Mouse (Mus musculus) stomach, embryonic 15.5 days (tissue): ENCODE data around the gene Rmnd5a. TPM values are rescaled to one million over a fixed set of nuclear protein-coding genes. Genes with fewer than 3 reads are reported as not detected.

Experiments used
- ATAC-seq: fragments of 200-750 bp; cut with Nextera tagmentation; 2 replicates; pipeline ENCODE4 v1.8.0; 2017; ENCODE audit warnings: low read depth, moderate number of reproducible peaks, moderate TSS enrichment; ENCODE audit not compliant: insufficient read depth, low FRiP score
- H3K27ac ChIP-seq: fragments of 300-500 bp; sonication (generic); 2 replicates; pipeline ENCODE4 v1.5.1; 2015; ENCODE audit warnings: mild to moderate bottlenecking, inconsistent platforms
- H3K27me3 ChIP-seq: fragments of 300-500 bp; sonication (generic); replicated peaks from 2 replicates; pipeline ENCODE4 v1.6.1; 2015; ENCODE audit warnings: inconsistent platforms
- H3K36me3 ChIP-seq: fragments of 300-500 bp; sonication (generic); 2 replicates; pipeline ENCODE4 v1.6.1; 2015; ENCODE audit warnings: inconsistent platforms
- H3K4me1 ChIP-seq: fragments of 300-500 bp; sonication (generic); 2 replicates; pipeline ENCODE4 v1.6.1; 2015; ENCODE audit warnings: inconsistent platforms
- H3K4me2 ChIP-seq: fragments of 300-500 bp; sonication (generic); 2 replicates; pipeline ENCODE4 v1.6.1; 2015; ENCODE audit warnings: mild to moderate bottlenecking, inconsistent platforms
- H3K4me3 ChIP-seq: fragments of 300-500 bp; sonication (generic); replicated peaks from 2 replicates; pipeline ENCODE4 v1.5.1; 2015; ENCODE audit warnings: inconsistent platforms
- H3K9ac ChIP-seq: fragments of 300-500 bp; sonication (generic); 2 replicates; pipeline ENCODE4 v1.6.1; 2015; ENCODE audit warnings: inconsistent platforms
- H3K9me3 ChIP-seq: fragments of 300-500 bp; sonication (generic); 2 replicates; pipeline ENCODE4 v1.6.1; 2016; ENCODE audit warnings: inconsistent platforms
- WGBS: fragments of 180-500 bp; shearing (Covaris S2); methylation state at CpG from one replicate; pipeline ENCODE4 v1.1.7; 2015; 5-methylcytosine and 5-hydroxymethylcytosine counted together
- polyA plus RNA-seq: library from polyadenylated mRNA; unstranded; fragments of >200 nt; fragmentation: Nextera tagmentation; extraction: Ambion mirVana; gene quantifications from 2 replicates; pipeline ENCODE4 v1.2.1, GENCODE M21; 2015

Gene Rmnd5a
- polyA plus RNA-seq, 1 experiment from 2014 or later, result 14.3 TPM

DNA sequence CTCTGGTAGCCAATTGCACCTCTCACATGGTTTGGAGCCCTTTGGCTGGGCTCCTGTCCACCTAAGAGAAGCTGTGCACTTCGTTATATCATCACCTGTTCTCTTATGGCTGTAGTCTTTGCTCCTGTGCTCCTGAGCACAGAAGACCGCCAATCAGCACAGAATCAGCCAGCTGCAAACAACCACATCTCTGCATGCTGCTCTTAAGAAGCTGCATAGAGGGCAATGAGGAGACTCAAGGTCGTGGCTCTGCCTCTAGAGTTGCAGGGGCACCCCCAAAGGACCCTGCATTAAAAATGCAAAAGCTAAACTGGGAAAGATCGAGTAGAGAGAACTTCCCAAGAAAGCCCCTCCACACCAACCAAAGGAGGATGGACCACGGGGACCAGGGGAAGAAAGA lies 79.7 kb downstream of the Rmnd5a start:
- Histone ChIP-seq H3K9me3 (no peaks in the 10 kb centered on the region), H3K4me2 (no peak overlapping the region), H3K4me3 (no peak overlapping the region), H3K27ac (no peak overlapping the region), H3K4me1 (no peaks in the 10 kb centered on the region), H3K36me3 (no peaks in the 10 kb centered on the region), H3K27me3 (no peaks in the 10 kb centered on the region), H3K9ac (no peak overlapping the region)
- WGBS, result 60% methylated on average over 5 of the region's 5 CpGs
- ATAC-seq, result no peak

DNA sequence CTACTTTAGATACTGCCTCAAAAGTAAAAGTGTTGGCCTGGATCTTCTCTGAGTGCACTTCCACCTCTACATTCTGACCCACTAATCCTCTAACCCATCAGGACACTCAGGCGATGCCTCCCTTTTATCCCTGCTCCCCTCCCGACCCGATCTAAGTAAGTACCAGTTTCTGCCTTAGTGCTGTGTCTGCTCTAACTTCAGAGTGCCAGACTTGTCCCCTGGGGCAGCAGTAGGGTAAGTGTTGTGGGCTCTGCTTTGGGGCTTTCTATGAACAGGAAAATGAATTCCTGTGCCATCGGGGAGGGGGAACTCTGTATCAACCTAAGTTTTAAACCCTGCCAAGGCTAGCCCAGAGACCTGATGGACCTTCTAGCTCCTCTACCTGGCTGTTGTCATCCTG lies 80.2 kb downstream of the Rmnd5a start:
- H3K27me3 ChIP-seq, result no peaks in the 10 kb centered on the region
- no peak overlapping the region for H3K9ac ChIP-seq
- H3K4me3 ChIP-seq, result no peak overlapping the region
- H3K9me3 ChIP-seq, result no peaks in the 10 kb centered on the region
- no peaks in the 10 kb centered on the region for H3K36me3 ChIP-seq
- no peaks in the 10 kb centered on the region for H3K4me1 ChIP-seq
- H3K27ac ChIP-seq, result no peak overlapping the region
- H3K4me2 ChIP-seq, result no peak overlapping the region
- 81% methylated on average over 4 of the region's 4 CpGs for WGBS
- ATAC-seq, result no peak

DNA sequence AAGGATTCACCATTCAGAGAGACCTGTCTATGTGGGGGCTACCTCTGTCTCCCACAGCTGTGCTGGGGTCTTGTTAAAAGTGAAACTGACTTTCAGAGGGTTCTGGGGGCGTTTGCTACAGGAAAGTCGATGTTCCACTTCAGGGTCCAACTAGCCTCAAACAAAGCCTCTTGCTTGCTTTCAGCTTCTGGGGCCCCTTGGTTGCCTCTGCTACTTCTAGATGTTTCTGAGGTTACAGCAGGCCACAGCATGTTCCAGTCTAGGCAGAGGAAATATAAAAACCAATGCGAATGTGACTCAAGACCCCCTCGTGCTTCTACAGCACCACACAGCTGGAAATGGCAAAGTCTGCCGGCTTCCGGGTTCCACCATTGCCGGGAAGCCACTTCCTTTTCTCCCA lies 82.9 kb downstream of the Rmnd5a start:
- H3K4me3 ChIP-seq, result no peak overlapping the region
- H3K9me3 ChIP-seq, result no peaks in the 10 kb centered on the region
- no peak overlapping the region for H3K9ac ChIP-seq
- no peaks in the 10 kb centered on the region for H3K4me1 ChIP-seq
- 83% methylated on average over 7 of the region's 7 CpGs for whole genome bisulfite sequencing
- no peak overlapping the region for H3K27ac ChIP-seq
- no peaks in the 10 kb centered on the region for H3K36me3 ChIP-seq
- H3K27me3 ChIP-seq, result no peaks in the 10 kb centered on the region
- ATAC-seq, result no peak
- H3K4me2 ChIP-seq, result no peak overlapping the region

DNA sequence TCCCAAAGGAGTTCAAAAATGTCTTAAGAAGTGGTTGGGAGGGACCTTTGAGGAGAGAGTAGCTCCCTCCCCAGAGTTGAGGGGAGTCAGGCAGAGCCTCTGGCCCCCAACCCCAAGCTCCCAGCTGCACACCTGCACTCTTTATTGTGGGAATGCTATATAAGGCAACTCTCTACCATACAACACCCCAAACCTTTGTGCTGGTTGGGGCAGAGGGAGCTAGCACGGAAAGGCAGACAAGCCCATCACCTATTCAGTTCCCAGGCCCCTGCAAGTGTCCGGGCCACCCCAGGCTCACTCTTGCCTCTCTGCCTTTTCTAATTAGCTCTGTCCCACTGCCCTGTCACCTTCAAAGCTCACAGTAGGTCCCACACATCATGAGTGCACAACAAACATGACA lies 86.7 kb downstream of the Rmnd5a start:
- no peak for ATAC-seq
- H3K4me3 ChIP-seq, result no peak overlapping the region
- WGBS, result 78% methylated on average over 2 of the region's 2 CpGs

DNA sequence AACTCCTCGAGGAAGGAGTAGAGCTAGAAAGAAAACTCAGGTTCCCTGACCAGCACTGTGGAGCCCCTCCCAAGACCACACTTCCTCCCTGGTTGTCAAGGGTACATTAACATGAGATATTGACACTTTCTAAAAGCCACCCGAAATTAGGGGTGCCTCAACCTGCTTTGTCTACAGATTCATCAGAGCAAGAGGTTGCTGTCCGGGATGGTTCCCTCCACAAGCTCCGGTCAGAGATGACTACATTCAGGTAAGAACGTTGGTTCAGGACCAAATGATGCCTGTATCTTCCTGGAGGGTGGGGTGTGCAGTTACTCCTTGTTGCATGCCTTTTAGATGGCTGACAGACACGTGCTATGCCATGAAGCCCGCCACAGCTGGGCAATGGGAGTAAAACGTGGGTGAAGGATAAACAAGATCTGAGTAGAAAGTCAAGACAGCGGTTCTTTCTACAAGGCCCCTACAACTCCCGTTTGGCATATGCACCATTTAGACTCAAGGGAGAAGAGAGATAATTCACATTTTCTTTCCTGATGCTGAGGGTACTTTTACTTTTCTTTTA lies 87.5 kb downstream of the Rmnd5a start:
- Histone ChIP-seq H3K4me2 (no peak overlapping the region), H3K27me3 (no peaks in the 10 kb centered on the region), H3K4me1 (no peaks in the 10 kb centered on the region), H3K36me3 (no peaks in the 10 kb centered on the region), H3K9me3 (no peaks in the 10 kb centered on the region), H3K4me3 (no peak overlapping the region), H3K27ac (no peak overlapping the region), H3K9ac (no peak overlapping the region)
- ATAC-seq, result no peak
- 76% methylated on average over 10 of the region's 10 CpGs for WGBS

More for the DNA sequence above, 86.7 kb downstream of the Rmnd5a start:
- Histone ChIP-seq H3K27me3 (no peaks in the 10 kb centered on the region), H3K27ac (no peak overlapping the region), H3K9ac (no peak overlapping the region), H3K36me3 (no peaks in the 10 kb centered on the region), H3K4me1 (no peaks in the 10 kb centered on the region), H3K4me2 (no peak overlapping the region), H3K9me3 (no peaks in the 10 kb centered on the region)

DNA sequence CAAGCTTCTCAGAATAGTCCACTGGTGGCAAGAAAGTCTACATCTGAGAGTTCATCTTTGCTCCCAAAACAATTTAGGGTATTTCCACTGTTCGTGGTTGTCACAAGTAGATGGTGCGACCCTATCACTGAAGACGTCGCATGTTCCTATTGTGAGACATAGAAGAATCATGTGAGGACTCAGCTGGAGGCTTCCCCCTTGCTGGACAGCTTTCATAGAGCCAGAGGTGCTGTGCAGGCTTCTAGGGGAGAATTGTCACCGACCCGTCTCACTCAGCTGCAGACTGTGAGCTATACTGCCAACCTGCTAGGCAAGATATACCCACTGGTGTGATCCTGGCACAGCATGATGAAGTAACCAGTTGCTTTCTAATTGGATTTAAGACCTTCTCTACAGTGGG lies 88.2 kb downstream of the Rmnd5a start:
- Histone ChIP-seq H3K9ac (no peak overlapping the region), H3K4me1 (no peaks in the 10 kb centered on the region), H3K4me3 (no peak overlapping the region), H3K4me2 (no peak overlapping the region), H3K27ac (no peak overlapping the region), H3K9me3 (no peaks in the 10 kb centered on the region), H3K27me3 (no peaks in the 10 kb centered on the region), H3K36me3 (no peaks in the 10 kb centered on the region)
- WGBS, result 93% methylated on average over 6 of the region's 6 CpGs
- no peak for ATAC-seq

DNA sequence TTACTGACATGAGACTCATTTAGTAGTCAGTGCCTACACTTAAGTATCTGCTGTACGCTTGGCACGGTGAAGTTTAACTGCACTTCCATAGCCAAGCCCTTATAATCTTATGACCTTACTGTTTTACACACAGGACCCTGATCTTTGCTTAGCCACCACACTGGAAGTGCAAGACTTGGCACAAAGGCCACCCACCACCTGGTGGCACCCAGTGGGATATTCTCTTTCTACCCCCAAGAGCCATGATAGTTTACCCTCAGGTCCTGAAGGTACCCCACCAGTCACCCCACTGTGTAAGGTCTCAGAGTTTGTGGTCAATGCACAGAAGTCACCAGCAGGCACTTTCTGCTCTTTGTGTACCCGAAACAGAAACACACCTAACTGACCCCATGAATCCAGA lies 89.2 kb downstream of the Rmnd5a start:
- Histone ChIP-seq H3K9me3 (no peaks in the 10 kb centered on the region), H3K4me2 (no peak overlapping the region), H3K4me3 (no peak overlapping the region), H3K4me1 (no peaks in the 10 kb centered on the region), H3K27me3 (no peaks in the 10 kb centered on the region), H3K36me3 (no peaks in the 10 kb centered on the region), H3K27ac (no peak overlapping the region), H3K9ac (no peak overlapping the region)
- no peak for ATAC-seq
- 92% methylated on average over 3 of the region's 3 CpGs for WGBS

DNA sequence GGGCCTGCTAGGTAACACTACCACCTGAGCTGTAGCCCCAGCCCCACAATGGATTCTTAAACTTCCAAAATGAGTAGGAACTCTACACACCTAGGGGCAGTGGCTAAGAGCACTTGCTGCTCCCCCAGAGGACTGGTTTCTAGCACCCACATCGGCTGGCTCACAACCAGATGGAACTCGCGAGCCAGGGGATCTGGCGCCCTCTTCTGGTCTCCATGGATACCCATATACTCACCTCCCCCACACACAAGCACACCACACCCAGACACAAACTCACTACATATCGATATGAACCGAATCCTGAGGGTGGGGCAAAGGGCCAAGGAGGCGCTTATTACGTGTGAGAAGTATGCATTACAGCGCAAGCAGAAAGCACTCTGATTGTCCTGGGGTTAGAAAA lies 92.4 kb downstream of the Rmnd5a start:
- Histone ChIP-seq H3K4me1 (no peaks in the 10 kb centered on the region), H3K4me3 (no peak overlapping the region), H3K4me2 (no peak overlapping the region), H3K27ac (no peak overlapping the region), H3K27me3 (no peaks in the 10 kb centered on the region), H3K9ac (no peak overlapping the region), H3K36me3 (no peaks in the 10 kb centered on the region), H3K9me3 (no peaks in the 10 kb centered on the region)
- ATAC-seq, result no peak
- WGBS, result 93% methylated on average over 9 of the region's 9 CpGs

DNA sequence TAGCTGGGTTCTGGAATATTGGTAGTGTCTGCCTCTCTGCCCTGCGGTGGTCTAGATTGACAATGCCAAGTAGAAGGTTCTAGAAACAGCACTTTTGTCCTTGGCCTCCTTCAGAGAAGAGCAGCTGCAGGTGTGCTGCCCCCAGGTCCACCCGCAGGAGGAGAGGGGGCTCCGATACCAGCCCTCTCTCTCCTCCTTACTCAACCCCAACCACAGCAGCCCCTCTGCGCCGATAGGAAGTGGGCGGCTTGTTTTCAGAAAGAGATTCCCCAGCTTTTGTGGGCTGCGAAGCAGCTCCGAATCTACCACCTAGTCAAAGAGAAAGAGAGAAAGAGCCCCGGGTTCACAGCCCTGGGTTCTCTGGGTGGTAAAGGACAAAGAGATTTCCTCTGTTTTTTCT lies 99.3 kb downstream of the Rmnd5a start:
- H3K27ac ChIP-seq, result no peak overlapping the region
- no peak overlapping the region for H3K4me3 ChIP-seq
- H3K9me3 ChIP-seq, result no peaks in the 10 kb centered on the region
- 82% methylated on average over 9 of the region's 9 CpGs for WGBS
- H3K36me3 ChIP-seq, result no peaks in the 10 kb centered on the region
- ATAC-seq, result no peak
- H3K9ac ChIP-seq, result no peak overlapping the region
- H3K27me3 ChIP-seq, result no peaks in the 10 kb centered on the region
- H3K4me1 ChIP-seq, result no peaks in the 10 kb centered on the region
- no peak overlapping the region for H3K4me2 ChIP-seq

DNA sequence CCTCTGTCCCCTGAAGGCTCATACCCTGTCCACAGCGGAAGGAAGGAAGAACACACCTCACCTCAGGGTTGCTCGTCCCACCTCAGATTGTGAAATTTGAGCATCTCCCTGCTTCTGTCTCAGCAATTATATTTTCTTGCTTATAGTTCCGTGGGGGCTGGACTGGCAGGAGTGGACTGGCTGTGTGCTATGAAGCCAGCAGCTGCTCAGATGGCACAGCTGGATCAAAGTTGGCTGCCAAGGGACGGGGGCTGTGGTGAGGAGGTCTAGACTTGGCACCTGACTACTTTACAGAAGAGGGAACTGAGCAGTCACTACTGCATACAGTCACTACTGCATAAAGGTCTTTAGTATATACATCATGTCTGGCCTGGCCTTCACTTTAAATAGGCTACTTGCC lies 101.1 kb downstream of the Rmnd5a start:
- no peak overlapping the region for H3K27ac ChIP-seq
- no peak overlapping the region for H3K4me2 ChIP-seq
- no peaks in the 10 kb centered on the region for H3K36me3 ChIP-seq
- H3K9me3 ChIP-seq, result no peaks in the 10 kb centered on the region
- no peak for ATAC-seq
- 74% methylated on average over 4 of the region's 4 CpGs for WGBS
- H3K27me3 ChIP-seq, result no peaks in the 10 kb centered on the region
- no peaks in the 10 kb centered on the region for H3K4me1 ChIP-seq
- no peak overlapping the region for H3K4me3 ChIP-seq
- no peak overlapping the region for H3K9ac ChIP-seq

DNA sequence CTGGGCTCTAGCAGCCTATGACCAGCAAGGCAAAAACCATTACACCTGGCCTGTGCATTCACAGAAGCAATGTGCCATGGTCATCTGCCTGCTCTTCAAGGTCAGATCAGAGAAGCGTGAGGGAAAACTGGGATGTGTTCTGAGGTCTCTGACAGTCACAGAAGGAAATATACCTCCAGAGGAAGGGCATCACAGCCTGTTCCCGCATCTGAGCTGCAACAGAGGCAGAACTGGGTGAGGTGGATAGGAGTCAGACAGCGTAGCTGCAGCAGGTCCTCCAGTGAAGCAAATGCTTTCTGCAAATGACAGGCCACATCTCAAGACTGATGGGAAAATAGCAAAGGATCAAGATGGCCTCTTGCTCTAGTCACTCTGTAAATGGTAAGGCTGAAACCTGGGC lies 101.5 kb downstream of the Rmnd5a start:
- ATAC-seq, result no peak
- H3K27me3 ChIP-seq, result no peaks in the 10 kb centered on the region
- no peaks in the 10 kb centered on the region for H3K9me3 ChIP-seq
- 75% methylated on average over 3 of the region's 3 CpGs for WGBS
- no peak overlapping the region for H3K4me2 ChIP-seq
- no peaks in the 10 kb centered on the region for H3K4me1 ChIP-seq
- no peak overlapping the region for H3K27ac ChIP-seq
- no peak overlapping the region for H3K9ac ChIP-seq
- H3K4me3 ChIP-seq, result no peak overlapping the region
- H3K36me3 ChIP-seq, result no peaks in the 10 kb centered on the region
